Mouse (Mus musculus): ENCODE measurements around the gene Pld5. TPM values are rescaled to one million over a fixed set of nuclear protein-coding genes. Genes with fewer than 3 reads are reported as not detected.

Pld5 gene
- polyA plus RNA-seq, 1 experiment from 2014 or later = 2.3 TPM

- WGBS = 91% methylated on average over 8 of the region's 8 CpGs
These were observed 354.0 kb downstream of the Pld5 start for GRCm38 (mm10) chr1:175921091-175921490.

GRCm38 (mm10) chr1:175920029-175920428 lies 355.1 kb downstream of the Pld5 start, which contains the start of gene Gm38100:
Gm38100 (plus strand) TSS chr1:175920329.
- H3K9me3 ChIP-seq = no peaks in the 10 kb centered on the region
- H3K27me3 ChIP-seq (replicated peaks) = no peaks in the 10 kb centered on the region
- no peak within 1 kb of the TSS for H3K4me3 ChIP-seq
- ATAC-seq (ENCODE audit: low FRiP score, low read depth) = no peak
- H3K27ac ChIP-seq = no peak within 1 kb of the TSS
- H3K36me3 ChIP-seq = no peaks in the 10 kb centered on the region
- H3K9ac ChIP-seq = no peak within 1 kb of the TSS
- H3K4me2 ChIP-seq (replicated peaks) = no peak within 1 kb of the TSS
- H3K4me1 ChIP-seq = no peaks in the 10 kb centered on the region
- WGBS = 89% methylated on average over 9 of the region's 9 CpGs

More at GRCm38 (mm10) chr1:175921091-175921490, 354.0 kb downstream of the Pld5 start:
- no peaks in the 10 kb centered on the region for H3K27me3 ChIP-seq (replicated peaks)
- H3K9ac ChIP-seq = no peak overlapping the region
- no peak overlapping the region for H3K4me3 ChIP-seq
- no peak overlapping the region for H3K4me2 ChIP-seq (replicated peaks)
- no peak for ATAC-seq (ENCODE audit: low FRiP score, low read depth)
- H3K27ac ChIP-seq = no peak overlapping the region
- H3K4me1 ChIP-seq = no peaks in the 10 kb centered on the region
- no peaks in the 10 kb centered on the region for H3K9me3 ChIP-seq
- no peaks in the 10 kb centered on the region for H3K36me3 ChIP-seq

- H3K9me3 ChIP-seq = no peaks in the 10 kb centered on the region
- H3K4me3 ChIP-seq = no peak overlapping the region
- H3K4me2 ChIP-seq (replicated peaks) = no peak overlapping the region
- H3K36me3 ChIP-seq = peaks cover 7% of the 10 kb centered on the region; the same call in 1 of the 2 replicates
- H3K9ac ChIP-seq = no peak overlapping the region
- ATAC-seq (ENCODE audit: low FRiP score, low read depth) = no peak
- H3K27ac ChIP-seq = no peak overlapping the region
- H3K27me3 ChIP-seq (replicated peaks) = no peaks in the 10 kb centered on the region
- 65% methylated on average over 5 of the region's 5 CpGs for WGBS
- no peaks in the 10 kb centered on the region for H3K4me1 ChIP-seq
These were observed 361.3 kb downstream of the Pld5 start for GRCm38 (mm10) chr1:175913728-175914303.
